Mouse (Mus musculus) ES-CJ7 (cell line): Measurements from ENCODE around the gene Dlec1.

ENCODE experiments used
- DNase-seq: peaks from one replicate; pipeline ENCODE4 v3.0.0; 2011; ENCODE audit warnings: low read depth, low spot score

Dlec1 gene

GRCm38 (mm10) chr9:119142066-119142465 lies 39.8 kb downstream of the Dlec1 start:
- DNase-seq: no peak

DNA sequence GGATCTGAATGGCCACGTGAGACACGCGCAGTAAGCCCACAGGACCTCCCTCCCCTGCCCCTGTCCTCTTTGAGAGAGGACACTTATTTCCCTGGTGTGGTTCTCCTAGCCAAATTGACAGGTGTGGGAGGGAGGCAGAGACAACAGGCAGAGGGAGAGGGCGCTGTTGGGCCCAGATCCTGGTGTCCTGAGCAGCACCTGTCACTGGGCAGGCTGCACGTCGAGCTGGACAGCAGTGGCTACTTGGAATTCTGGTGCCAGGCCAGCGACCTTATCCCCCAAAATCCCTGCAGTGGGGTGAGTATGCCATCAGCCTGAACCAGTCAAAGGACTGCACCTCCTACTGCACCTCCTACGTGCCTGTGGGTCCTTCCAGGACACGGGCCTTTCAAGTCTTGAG lies 41.1 kb downstream of the Dlec1 start:
- no peak for DNase-seq

DNA sequence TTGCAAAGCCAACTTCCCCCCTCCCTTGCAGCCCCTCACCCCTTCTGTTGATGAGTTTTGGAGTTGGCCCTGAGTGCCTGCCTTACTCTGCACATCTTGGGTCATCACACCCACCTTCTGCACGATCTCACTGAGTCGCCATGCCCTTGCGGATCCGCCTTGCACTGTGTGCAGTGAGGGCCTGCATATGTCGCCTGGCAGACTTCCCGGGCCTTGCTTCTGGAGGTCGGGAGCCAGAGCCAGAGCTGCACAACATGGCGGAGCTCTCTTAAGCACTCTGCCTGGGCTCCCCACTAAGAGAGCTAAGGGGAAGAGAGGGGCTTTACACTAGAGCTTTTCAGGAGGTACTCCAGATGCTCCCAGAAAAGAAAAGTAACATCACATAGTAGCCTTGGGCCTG lies 42.4 kb downstream of the Dlec1 start:
- no peak for DNase-seq

DNA sequence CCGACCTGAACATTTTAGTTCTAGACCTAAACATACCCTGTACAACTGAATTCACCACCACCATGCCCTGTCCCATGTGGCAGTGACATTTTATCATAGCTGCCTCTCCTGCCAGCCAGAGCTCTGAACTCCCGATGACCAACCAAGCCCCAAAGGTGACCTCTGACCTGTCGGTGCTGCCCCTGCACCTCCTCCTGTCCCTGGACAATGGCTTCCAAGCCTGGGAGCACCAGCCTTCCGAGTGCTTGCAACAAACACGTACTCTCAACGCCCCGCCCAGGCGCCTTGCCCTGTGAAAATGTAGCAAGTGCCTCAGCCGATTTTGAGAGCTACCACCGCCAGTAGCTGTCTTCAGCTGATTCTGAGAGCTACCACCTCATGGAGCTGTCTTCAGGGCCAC lies 42.9 kb downstream of the Dlec1 start:
- no peak for DNase-seq

DNA sequence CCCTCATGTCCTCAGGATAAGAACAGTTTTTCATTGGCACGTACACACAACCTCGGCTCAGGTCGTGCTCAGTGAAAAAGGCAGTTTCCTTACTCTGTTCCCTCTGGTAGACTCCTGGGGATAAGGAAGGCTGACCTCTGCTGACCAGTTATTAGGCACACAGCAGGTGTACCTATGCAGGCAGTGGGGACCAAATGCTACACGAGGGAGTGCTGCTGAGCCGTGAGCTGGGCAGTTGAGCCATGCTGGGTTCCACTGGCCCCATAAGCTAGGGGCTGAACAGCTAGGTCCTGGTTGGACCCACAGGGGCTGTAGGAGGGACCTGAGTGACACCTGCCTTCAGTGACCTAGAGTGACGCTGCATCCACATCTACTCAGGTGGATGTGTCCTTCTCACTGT lies 43.4 kb downstream of the Dlec1 start:
- DNase-seq: no peak

GRCm38 (mm10) chr9:119146098-119146770 lies 44.0 kb downstream of the Dlec1 start:
- no peak for DNase-seq

GRCm38 (mm10) chr9:119149601-119150000 lies 47.3 kb downstream of the Dlec1 start:
- DNase-seq: peak; percentile 81

GRCm38 (mm10) chr9:119151751-119152150 lies 49.5 kb downstream of the Dlec1 start:
- DNase-seq: no peak

GRCm38 (mm10) chr9:119155416-119155815 lies 53.1 kb downstream of the Dlec1 start:
- DNase-seq: no peak

GRCm38 (mm10) chr9:119155826-119156225 lies 53.5 kb downstream of the Dlec1 start:
- no peak for DNase-seq

DNA sequence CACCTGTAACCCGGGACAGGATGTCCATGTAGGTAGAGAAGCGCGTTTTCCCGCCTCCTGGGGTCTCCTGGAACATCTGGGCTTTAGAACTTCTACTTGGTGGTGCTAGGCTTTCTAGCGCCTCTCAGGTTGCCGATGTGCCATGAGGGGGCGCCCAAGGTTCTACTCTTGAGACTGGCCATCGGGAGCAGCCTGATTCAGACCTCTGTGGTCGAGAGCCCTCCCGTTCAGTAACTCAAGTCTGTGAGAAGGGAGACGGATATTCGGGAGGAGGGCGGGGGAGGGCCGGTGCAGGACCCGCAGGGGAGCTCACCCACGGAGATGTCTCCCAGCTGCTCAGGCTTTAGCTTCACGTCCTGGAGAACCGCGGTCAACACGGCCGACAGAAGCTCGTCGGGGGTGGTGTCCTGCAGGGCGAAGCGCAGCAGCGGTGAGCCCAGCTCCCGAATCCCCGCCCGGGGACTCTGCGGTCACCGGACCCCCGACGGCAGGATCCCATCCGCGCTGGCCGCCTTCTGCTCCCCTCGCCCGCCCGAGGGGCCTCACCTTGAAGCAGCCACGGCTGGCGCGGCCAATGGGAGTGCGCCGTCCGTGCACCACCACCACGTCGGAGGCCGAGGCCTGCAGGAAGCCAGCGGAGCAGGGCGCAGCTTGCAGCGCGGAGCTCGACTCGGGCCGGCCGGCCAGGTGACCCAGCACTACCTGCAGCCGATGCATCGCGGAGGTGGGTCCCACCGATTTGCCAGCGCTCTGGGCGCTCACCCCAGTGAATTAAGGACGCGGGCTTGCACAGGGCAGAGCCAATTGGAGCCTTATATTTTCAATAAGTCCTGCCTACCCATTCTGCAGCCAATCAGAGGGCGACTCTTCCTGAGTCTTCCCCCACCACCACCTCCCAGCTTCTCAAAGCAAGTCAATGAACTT lies 54.3 kb downstream of the Dlec1 start, which contains the start of gene Acaa1b:
TSS of gene Acaa1b (minus strand) at position 816 of the 924 bp plus-strand sequence.
- DNase-seq: peak; percentile 86

DNA sequence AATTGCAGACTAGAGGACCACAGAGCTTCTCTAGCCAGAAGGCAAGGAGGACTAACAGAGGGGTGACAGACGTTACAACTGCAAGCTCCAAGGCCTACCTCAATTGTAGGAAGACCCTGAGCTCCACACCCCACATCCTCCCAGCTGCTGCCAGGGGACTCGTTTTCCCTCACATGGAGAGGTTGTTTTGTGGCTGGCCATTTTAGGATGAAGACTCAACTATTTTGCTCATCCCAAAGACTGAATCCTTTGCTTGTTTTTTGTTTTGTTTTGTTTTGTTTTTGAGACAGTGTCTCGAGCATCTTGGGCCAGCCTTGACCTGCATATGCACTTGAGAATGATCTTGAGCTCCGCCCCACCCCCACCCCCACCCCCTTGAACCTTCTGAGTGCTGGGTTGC lies 56.6 kb downstream of the Dlec1 start, which contains the start of gene Gm47289:
TSS of gene Gm47289 (plus strand) at position 301 of the 400 bp plus-strand sequence.
- DNase-seq: no peak

DNA sequence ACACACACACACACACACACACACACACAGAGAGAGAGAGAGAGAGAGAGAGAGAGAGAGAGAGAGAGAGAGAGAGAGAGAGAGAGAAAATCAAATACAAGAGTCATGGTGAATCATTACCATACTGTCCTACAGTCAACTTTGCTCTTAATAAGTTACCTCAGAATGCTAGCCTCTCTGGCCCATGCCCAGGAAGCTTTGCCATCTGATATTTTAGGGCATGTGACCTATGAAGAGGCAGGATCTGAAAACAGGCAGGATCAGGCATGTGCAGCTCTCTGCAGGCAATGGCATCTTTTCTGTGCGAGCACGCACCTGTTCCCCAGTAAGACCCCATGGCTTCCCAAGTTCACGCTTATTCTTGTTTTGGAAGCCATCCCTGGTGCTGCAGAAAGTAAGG lies 58.4 kb downstream of the Dlec1 start:
- no peak for DNase-seq

DNA sequence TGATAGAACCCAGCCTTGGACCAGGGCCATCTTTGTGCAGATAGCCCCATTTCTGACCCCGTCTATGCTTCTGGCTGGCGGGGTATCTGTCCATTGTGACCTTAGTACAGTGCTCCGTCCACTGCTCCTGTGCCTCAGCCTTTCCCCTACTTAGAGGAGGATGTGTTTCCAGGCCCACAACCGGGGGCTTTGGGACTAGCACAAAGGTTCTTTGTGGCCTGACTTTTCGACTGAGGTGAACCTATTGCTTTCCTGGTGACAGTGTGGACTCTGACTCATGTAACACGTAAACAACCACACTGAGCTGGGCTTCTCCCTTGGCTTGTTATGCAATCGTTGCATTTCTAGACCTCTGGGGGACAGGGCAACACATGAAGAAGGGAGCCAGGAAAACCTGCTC lies 62.5 kb downstream of the Dlec1 start:
- no peak for DNase-seq

GRCm38 (mm10) chr9:119165548-119165947 lies 63.3 kb downstream of the Dlec1 start:
- no peak for DNase-seq

GRCm38 (mm10) chr9:119167608-119168007 lies 65.3 kb downstream of the Dlec1 start:
- no peak for DNase-seq

GRCm38 (mm10) chr9:119179292-119179691 lies 77.0 kb downstream of the Dlec1 start:
- DNase-seq: no peak

DNA sequence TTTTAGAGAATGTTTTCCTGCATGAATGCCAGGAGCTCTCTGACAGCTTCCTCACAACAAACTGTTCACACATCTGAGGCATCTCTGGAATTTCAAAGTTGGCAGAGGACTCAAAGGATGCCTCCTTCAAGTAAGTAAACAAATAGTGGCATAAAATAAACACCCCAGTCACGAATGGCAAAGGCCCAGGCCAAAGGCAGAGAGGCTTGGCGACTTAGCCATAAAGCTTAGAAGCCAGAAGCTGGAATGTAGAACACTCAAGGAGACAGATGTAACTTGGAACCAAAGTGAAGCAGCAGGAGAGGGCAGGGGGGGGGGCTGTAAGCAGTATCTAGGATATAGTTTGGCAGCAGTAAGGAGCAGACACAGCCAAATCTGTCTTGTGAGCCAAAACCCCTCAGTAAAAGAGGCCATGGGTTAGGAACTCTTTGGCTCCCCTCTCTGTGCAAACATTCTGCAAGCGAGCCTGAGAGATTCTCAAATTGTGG lies 79.0 kb downstream of the Dlec1 start:
- DNase-seq: no peak

DNA sequence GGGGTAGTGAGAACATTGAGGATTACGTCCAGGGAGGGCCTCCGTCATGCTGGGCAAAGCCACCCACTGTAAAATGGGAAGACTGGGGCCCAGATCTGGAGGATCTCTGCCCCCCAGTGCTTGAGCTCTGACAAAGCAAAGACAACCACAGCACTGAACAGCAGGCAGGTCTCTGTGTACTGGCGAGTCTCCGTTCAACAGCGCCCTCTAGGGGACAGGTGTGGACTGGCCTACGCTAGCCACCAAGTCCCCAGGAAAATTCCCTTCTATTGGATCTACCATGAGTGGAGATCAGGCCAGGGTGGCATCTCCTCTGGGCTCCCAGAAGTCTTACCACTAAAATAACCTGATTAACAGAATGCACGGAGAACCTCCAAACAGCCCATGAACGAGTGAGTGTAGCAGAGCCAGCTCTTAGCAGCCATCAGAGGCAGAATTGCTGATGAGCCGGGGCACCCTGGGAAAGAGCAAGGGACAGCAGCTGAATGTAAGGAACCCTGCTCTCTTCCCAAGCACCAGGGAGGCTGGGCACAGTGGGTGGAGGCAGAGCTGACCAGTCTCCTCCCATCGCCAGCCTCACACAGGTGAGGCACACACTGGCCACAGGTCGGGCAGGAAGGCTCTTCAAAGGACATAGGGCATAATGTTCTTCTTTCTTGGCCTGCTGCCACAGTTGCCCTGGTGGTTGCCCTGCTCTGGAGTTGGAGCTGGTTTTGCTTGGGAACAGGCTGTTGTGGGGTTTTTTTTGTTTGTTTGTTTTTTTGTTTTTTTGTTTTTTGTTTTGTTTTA lies 90.1 kb downstream of the Dlec1 start:
- DNase-seq: peak; percentile 76
